Mouse (Mus musculus) ES-E14 (cell line): ENCODE measurements around the gene Chn1. TPM values are rescaled to one million over a fixed set of nuclear protein-coding genes. Genes with fewer than 3 reads are reported as not detected.

Experiments
- DNase-seq: peaks from one replicate; pipeline ENCODE4 v3.0.0-alpha.2; 2013; ENCODE audit warnings: low read depth, low spot score
- H3K27ac ChIP-seq: 2 replicates; pipeline ENCODE4 v1.5.1; 2012; ENCODE audit warnings: low read depth, mild to moderate bottlenecking, low read length, moderate library complexity, mixed read lengths; ENCODE audit not compliant: poor library complexity, insufficient read depth, severe bottlenecking
- H3K36me3 ChIP-seq: 2 replicates; pipeline ENCODE4 v1.6.1; 2012; ENCODE audit warnings: mild to moderate bottlenecking, low read length, moderate library complexity, mixed read lengths; ENCODE audit not compliant: control insufficient read depth, poor library complexity, insufficient read depth, severe bottlenecking
- H3K4me1 ChIP-seq, 2 experiments: fragments of 150-350 bp in 1 of 2; sonication (generic) in 1 of 2; 2 replicates each; pipeline ENCODE4 v1.6.1; 2012; ENCODE audit warnings: low read length in 2 of 2, mild to moderate bottlenecking in 1 of 2, mixed read lengths in 1 of 2; ENCODE audit not compliant: control insufficient read depth in 2 of 2, insufficient read depth in 2 of 2, poor library complexity in 1 of 2
- H3K4me3 ChIP-seq, 2 experiments: fragments of 150-350 bp in 1 of 2; sonication (generic) in 1 of 2; 2 replicates each; pipeline ENCODE4 v1.5.1; 2012; ENCODE audit warnings: low read length in 2 of 2, low read depth in 1 of 2, mild to moderate bottlenecking in 1 of 2, mixed read lengths in 1 of 2; ENCODE audit not compliant: insufficient read depth in 1 of 2, poor library complexity in 1 of 2, severe bottlenecking in 1 of 2
- H3K9ac ChIP-seq: 2 replicates; pipeline ENCODE4 v1.6.1; 2012; ENCODE audit warnings: low read depth, mild to moderate bottlenecking, low read length, mixed read lengths; ENCODE audit not compliant: poor library complexity, insufficient read depth, severe bottlenecking
- H3K9me3 ChIP-seq: fragments of 150-350 bp; sonication (generic); 2 replicates; pipeline ENCODE4 v1.6.1; 2012; ENCODE audit warnings: low read depth, mild to moderate bottlenecking, low read length; ENCODE audit not compliant: control insufficient read depth, insufficient read depth
- CHD2 ChIP-seq: IDR thresholded peaks from 2 replicates; pipeline ENCODE4 v1.6.1; 2014; ENCODE audit warnings: mild to moderate bottlenecking, low read depth, low read length, inconsistent platforms
- HCFC1 ChIP-seq: IDR thresholded peaks from 2 replicates; pipeline ENCODE4 v1.6.1; 2012; ENCODE audit warnings: low read length, inconsistent platforms, borderline replicate concordance; ENCODE audit not compliant: insufficient read depth
- MAFK ChIP-seq: IDR thresholded peaks from 2 replicates; pipeline ENCODE4 v1.6.1; 2014; ENCODE audit warnings: mild to moderate bottlenecking, low read depth, low read length, inconsistent platforms; ENCODE audit not compliant: insufficient read depth
- ZC3H11A ChIP-seq: IDR thresholded peaks from 2 replicates; pipeline ENCODE4 v1.6.1; 2012; ENCODE audit warnings: low read depth, mild to moderate bottlenecking, inconsistent platforms, low read length, borderline replicate concordance
- ZNF384 ChIP-seq: IDR thresholded peaks from 2 replicates; pipeline ENCODE4 v1.6.1; 2012; ENCODE audit warnings: low read depth, low read length, inconsistent platforms
- in situ Hi-C, 2 experiments: fragments of 600-800 bp; cut with MboI; formaldehyde crosslinking; loops; one replicate each; pipeline ENCODE4 v1.15.1; 2025; ENCODE audit warnings: low sequenced_read_pairs in 2 of 2, inconsistent platforms in 1 of 2; ENCODE audit not compliant: unreplicated experiment in 2 of 2
- total RNA-seq: library from RNA; depleted of rRNA; stranded (reverse); fragments of 300-350 nt; gene quantifications from 2 replicates; pipeline ENCODE4 v1.2.3, GENCODE M21; 2012

The Chn1 gene
- total RNA-seq, 1 experiment, result 21.6 TPM

- Histone ChIP-seq H3K27ac (no peak overlapping the region; the same call in 1 of the 2 replicates), H3K4me1 (peaks cover 4 to 9% of the 10 kb centered on the region in 2 experiments; a peak in 2 of 4 replicates), H3K9me3 (no peaks in the 10 kb centered on the region), H3K4me3 (no peak overlapping the region), H3K9ac (no peak overlapping the region), H3K36me3 (no peaks in the 10 kb centered on the region)
- DNase-seq, result no peak
- in situ Hi-C loops, result no loop called here
- TF ChIP-seq HCFC1 (no peak), ZC3H11A (no peak)
Observed at GRCm38 (mm10) chr2:73798136-73798535, 23.0 kb upstream of the Chn1 start.

GRCm38 (mm10) chr2:73791846-73792630, 16.9 kb upstream of the Chn1 start:
- no peak overlapping the region for H3K4me3 ChIP-seq
- no peak for TF ChIP-seq ZC3H11A
- in situ Hi-C loops, result no loop called here
- H3K4me1 ChIP-seq, result peaks cover 5 to 11% of the 10 kb centered on the region in 2 experiments; a peak in 2 of 4 replicates
- no peak overlapping the region for H3K27ac ChIP-seq
- H3K36me3 ChIP-seq, result no peaks in the 10 kb centered on the region
- H3K9me3 ChIP-seq, result no peaks in the 10 kb centered on the region
- H3K9ac ChIP-seq, result no peak overlapping the region
- DNase-seq, result peak; percentile 68

GRCm38 (mm10) chr2:73790332-73790731, 15.2 kb upstream of the Chn1 start:
- H3K27ac ChIP-seq, result no peak overlapping the region

DNA sequence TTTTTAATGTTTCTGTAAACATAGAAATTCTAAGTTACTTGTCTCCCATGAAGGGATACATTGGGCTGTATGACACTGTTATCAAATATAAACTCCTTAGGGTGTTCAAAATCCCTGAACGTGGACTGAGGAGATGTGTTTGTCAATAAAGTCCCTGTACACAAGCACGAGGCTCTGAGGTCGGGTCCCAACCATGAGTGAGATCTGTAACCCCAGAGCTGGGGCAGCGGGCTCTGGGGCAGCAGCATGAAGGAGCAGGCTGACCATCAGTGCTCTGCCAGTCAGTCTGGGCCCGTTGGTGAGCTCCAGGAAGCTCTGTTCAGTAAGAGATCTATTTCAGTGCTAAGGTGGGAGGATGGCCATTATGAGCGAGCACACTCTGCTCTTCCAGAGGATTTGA, 13.2 kb upstream of the Chn1 start:
- H3K36me3 ChIP-seq, result no peaks in the 10 kb centered on the region
- H3K4me1 ChIP-seq, result peaks cover 5 to 9% of the 10 kb centered on the region in 2 experiments; a peak in 2 of 4 replicates
- DNase-seq, result no peak
- in situ Hi-C loops, result no loop called here
- H3K27ac ChIP-seq, result no peak overlapping the region
- no peaks in the 10 kb centered on the region for H3K9me3 ChIP-seq
- no peak overlapping the region for H3K9ac ChIP-seq
- H3K4me3 ChIP-seq, result no peak overlapping the region
- TF ChIP-seq ZNF384 (no peak), MAFK (no peak), CHD2 (no peak), ZC3H11A (no peak)

More at GRCm38 (mm10) chr2:73790332-73790731, 15.2 kb upstream of the Chn1 start:
- Histone ChIP-seq H3K4me1 (peaks cover 5 to 11% of the 10 kb centered on the region in 2 experiments; a peak in 2 of 4 replicates), H3K9ac (no peak overlapping the region), H3K4me3 (no peak overlapping the region), H3K9me3 (no peaks in the 10 kb centered on the region), H3K36me3 (no peaks in the 10 kb centered on the region)
- in situ Hi-C loops, result no loop called here
- DNase-seq, result no peak
- TF ChIP-seq ZNF384 (no peak), CHD2 (no peak)

GRCm38 (mm10) chr2:73782371-73782905, 7.3 kb upstream of the Chn1 start:
- in situ Hi-C loops, result no loop called here
- Histone ChIP-seq H3K27ac (no peak overlapping the region), H3K4me1 (no peaks in the 10 kb centered on the region; a peak in 1 of 4 replicates), H3K4me3 (no peak overlapping the region), H3K9me3 (no peaks in the 10 kb centered on the region), H3K36me3 (no peaks in the 10 kb centered on the region), H3K9ac (no peak overlapping the region)
- TF ChIP-seq CHD2 (no peak), ZC3H11A (no peak), MAFK (no peak), HCFC1 (no peak), ZNF384 (no peak)
- no peak for DNase-seq
